Mouse (Mus musculus) limb, embryonic 12.5 days (tissue): Measurements from ENCODE around the gene Gm6993. TPM values are rescaled to one million over a fixed set of nuclear protein-coding genes. Genes with fewer than 3 reads are reported as not detected.

ENCODE experiments used
- ATAC-seq: fragments of 200-750 bp; cut with Nextera tagmentation; 2 replicates; pipeline ENCODE4 v1.8.0; 2017; ENCODE audit warnings: low read depth, moderate TSS enrichment; ENCODE audit not compliant: insufficient number of reproducible peaks, insufficient read depth, low FRiP score, low TSS enrichment
- H3K27ac ChIP-seq: fragments of 300-500 bp; sonication (generic); 2 replicates; pipeline ENCODE4 v1.5.1; 2016; ENCODE audit warnings: mild to moderate bottlenecking, moderate library complexity
- H3K27me3 ChIP-seq: fragments of 300-500 bp; sonication (generic); 2 replicates; pipeline ENCODE4 v1.6.1; 2016; ENCODE audit warnings: mild to moderate bottlenecking, moderate library complexity
- H3K36me3 ChIP-seq: fragments of 300-500 bp; sonication (generic); 2 replicates; pipeline ENCODE4 v1.6.1; 2016; ENCODE audit warnings: mild to moderate bottlenecking, moderate library complexity
- H3K4me1 ChIP-seq: fragments of 300-500 bp; sonication (generic); replicated peaks from 2 replicates; pipeline ENCODE4 v1.6.1; 2016
- H3K4me2 ChIP-seq: fragments of 300-500 bp; sonication (generic); 2 replicates; pipeline ENCODE4 v1.6.1; 2016; ENCODE audit warnings: mild to moderate bottlenecking, moderate library complexity
- H3K4me3 ChIP-seq: fragments of 300-500 bp; sonication (generic); replicated peaks from 2 replicates; pipeline ENCODE4 v1.5.1; 2016; ENCODE audit warnings: mild to moderate bottlenecking
- H3K9ac ChIP-seq: fragments of 300-500 bp; sonication (generic); replicated peaks from 2 replicates; pipeline ENCODE4 v1.6.1; 2016; ENCODE audit warnings: mild to moderate bottlenecking, moderate library complexity
- H3K9me3 ChIP-seq: fragments of 300-500 bp; sonication (generic); 2 replicates; pipeline ENCODE4 v1.6.1; 2016; ENCODE audit warnings: mild to moderate bottlenecking, moderate library complexity
- WGBS: fragments of 180-500 bp; shearing (Covaris S2); methylation state at CpG from one replicate; pipeline ENCODE4 v1.1.7; 2016; 5-methylcytosine and 5-hydroxymethylcytosine counted together
- polyA plus RNA-seq: library from polyadenylated mRNA; unstranded; fragments of >200 nt; fragmentation: Nextera tagmentation; extraction: Ambion mirVana; gene quantifications from 2 replicates; pipeline ENCODE4 v1.2.1, GENCODE M21; 2016

Gene Gm6993
- polyA plus RNA-seq, 1 experiment from 2014 or later: not detected

- no peak for ATAC-seq
- 89% methylated on average over 10 of the region's 10 CpGs for WGBS
These were observed 48.5 kb downstream of the Gm6993 start for GRCm38 (mm10) chr12:31289046-31289445.

More at GRCm38 (mm10) chr12:31289046-31289445, 48.5 kb downstream of the Gm6993 start:
- H3K9me3 ChIP-seq: 0 out of 2 replicates have a peak, but pooled peaks cover 5% of the 10 kb centered on the region
- no peaks in the 10 kb centered on the region for H3K27me3 ChIP-seq
- H3K4me2 ChIP-seq: no peak overlapping the region
- peaks cover 84% of the 10 kb centered on the region for H3K36me3 ChIP-seq
- H3K4me1 ChIP-seq: peaks cover 2% of the 10 kb centered on the region; the same call in 1 of the 2 replicates
- no peak overlapping the region for H3K4me3 ChIP-seq
- H3K27ac ChIP-seq: no peak overlapping the region
- H3K9ac ChIP-seq: no peak overlapping the region

Other genes starting within 250 kb of the Gm6993 start
- gene Fam110c, start 166.9 kb upstream of the Gm6993 start, polyA plus RNA-seq: 0.25 and 0.26 TPM in 2 replicates
- gene Lamb1, start 24.5 kb downstream of the Gm6993 start, polyA plus RNA-seq: 60.4 and 64.8 TPM in 2 replicates
- 160 and 167 TPM in 2 replicates for gene Dld, start 110.7 kb downstream of the Gm6993 start, polyA plus RNA-seq
- gene Slc26a3, start 150.1 kb downstream of the Gm6993 start, polyA plus RNA-seq: 0.09 TPM in 1 of 2 replicates, not detected in the other